Mouse (Mus musculus) lung, embryonic 16.5 days (tissue): ENCODE data around the gene Mylk4. TPM values are rescaled to one million over a fixed set of nuclear protein-coding genes. Genes with fewer than 3 reads are reported as not detected.

Source experiments
- polyA plus RNA-seq: library from polyadenylated mRNA; unstranded; fragments of >200 nt; fragmentation: Nextera tagmentation; extraction: Ambion mirVana; gene quantifications from 2 replicates; pipeline ENCODE4 v1.2.1, GENCODE M21; 2015

Mylk4 gene
- polyA plus RNA-seq, 1 experiment from 2014 or later: 0.26 TPM

Other genes with a start within 250 kb of the Mylk4 start
- gene Wrnip1, start 18.1 kb upstream of the Mylk4 start, polyA plus RNA-seq: 17.0 and 18.3 TPM in 2 replicates
- not detected in 2 replicates for gene D930007J09Rik, start 18.9 kb upstream of the Mylk4 start, polyA plus RNA-seq
- gene Serpinb1a, start 67.2 kb upstream of the Mylk4 start, polyA plus RNA-seq: 9.3 and 11.0 TPM in 2 replicates
- gene Serpinb1c, start 114.3 kb upstream of the Mylk4 start, polyA plus RNA-seq: not detected in 2 replicates
- gene Serpinb6b, start 181.3 kb upstream of the Mylk4 start, polyA plus RNA-seq: 42.3 and 48.9 TPM in 2 replicates
- 39.7 and 42.2 TPM in 2 replicates for gene Serpinb9, start 219.3 kb upstream of the Mylk4 start, polyA plus RNA-seq
- gene Serpinb9b, start 243.5 kb upstream of the Mylk4 start, polyA plus RNA-seq: 0.20 and 0.21 TPM in 2 replicates